Mouse (Mus musculus): Measurements from ENCODE around the gene Zfp385b.

DNA sequence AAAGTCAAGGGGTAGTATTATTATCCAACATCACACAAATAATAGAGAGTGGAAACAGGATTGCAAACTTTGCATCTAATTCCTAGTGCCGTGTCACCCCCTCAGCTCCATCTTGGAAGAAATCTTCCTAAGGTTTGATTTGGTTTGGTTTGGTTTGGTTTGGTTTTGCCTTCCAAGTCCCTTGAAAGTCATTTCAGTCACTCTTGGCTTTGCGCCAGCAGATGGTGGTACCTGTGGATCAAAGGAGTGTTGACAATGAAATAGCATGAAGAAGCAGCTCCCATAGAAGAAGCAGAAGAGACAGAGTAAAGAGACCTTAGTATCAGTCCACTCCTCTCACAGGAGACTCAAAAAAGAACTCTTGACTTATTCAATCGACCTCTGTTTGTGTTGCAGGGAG, 17.1 kb downstream of the Zfp385b start:
- TF ChIP-seq CTCF (IDR thresholded peaks at IDR 0.05; ENCODE audit: low read depth, low read length) (no peak), POLR2A (IDR thresholded peaks at IDR 0.05; ENCODE audit: extremely low read depth, insufficient read depth, low read length) (no peak)
